Mouse (Mus musculus) lung, postnatal 36 days (tissue): ENCODE measurements around the gene Anks1b.
"Not testable (repeated sequence)": the region's sequence is repeated elsewhere in the genome, so short reads cannot be mapped to it uniquely, and the experiment has no call there.

ENCODE experiments used
- DNase-seq: peaks from one replicate; pipeline ENCODE4 v3.0.0; 2022; ENCODE audit warnings: mixed read lengths

Gene Anks1b

GRCm38 (mm10) chr10:90596142-90596541, 722.8 kb downstream of the Anks1b start:
- no peak for DNase-seq

GRCm38 (mm10) chr10:90596576-90596975, 723.3 kb downstream of the Anks1b start:
- no peak for DNase-seq

GRCm38 (mm10) chr10:90599149-90599548, 725.8 kb downstream of the Anks1b start:
- no peak for DNase-seq

- DNase-seq: no peak
These were observed 726.6 kb downstream of the Anks1b start for GRCm38 (mm10) chr10:90599726-90600531.

GRCm38 (mm10) chr10:90607586-90607985, 734.3 kb downstream of the Anks1b start:
- DNase-seq: no peak

- no peak for DNase-seq
These were observed 736.1 kb downstream of the Anks1b start for GRCm38 (mm10) chr10:90609437-90609836.

GRCm38 (mm10) chr10:90613051-90613450, 739.7 kb downstream of the Anks1b start:
- no peak for DNase-seq

GRCm38 (mm10) chr10:90615196-90615595, 741.9 kb downstream of the Anks1b start:
- no peak for DNase-seq

GRCm38 (mm10) chr10:90616622-90617021, 743.3 kb downstream of the Anks1b start:
- no peak for DNase-seq

- DNase-seq: no peak
These were observed 744.5 kb downstream of the Anks1b start for GRCm38 (mm10) chr10:90617664-90618296.

GRCm38 (mm10) chr10:90627532-90627931, 754.2 kb downstream of the Anks1b start:
- DNase-seq: no peak

- no peak for DNase-seq
These were observed 756.9 kb downstream of the Anks1b start for GRCm38 (mm10) chr10:90630099-90630698.

- not testable (repeated sequence) for DNase-seq
These were observed 757.5 kb downstream of the Anks1b start for GRCm38 (mm10) chr10:90630794-90631193.

GRCm38 (mm10) chr10:90637352-90637751, 764.0 kb downstream of the Anks1b start:
- no peak for DNase-seq

- DNase-seq: no peak
These were observed 776.4 kb downstream of the Anks1b start for GRCm38 (mm10) chr10:90649681-90650080.

- DNase-seq: peak; percentile 22
These were observed 784.3 kb downstream of the Anks1b start for GRCm38 (mm10) chr10:90657416-90658120.

GRCm38 (mm10) chr10:90666746-90667145, 793.4 kb downstream of the Anks1b start:
- no peak for DNase-seq

- no peak for DNase-seq
These were observed 797.0 kb downstream of the Anks1b start for GRCm38 (mm10) chr10:90670291-90670690.

GRCm38 (mm10) chr10:90672135-90672534, 798.8 kb downstream of the Anks1b start:
- no peak for DNase-seq

GRCm38 (mm10) chr10:90674362-90674761, 801.1 kb downstream of the Anks1b start:
- no peak for DNase-seq

- DNase-seq: no peak
These were observed 804.1 kb downstream of the Anks1b start for GRCm38 (mm10) chr10:90677421-90677820.

- no peak for DNase-seq
These were observed 806.6 kb downstream of the Anks1b start for GRCm38 (mm10) chr10:90679713-90680470.
